Mouse (Mus musculus) B cell, adult 2 months (primary cell): ENCODE measurements around the gene Hbq1b.
"Not testable (repeated sequence)": the region's sequence is repeated elsewhere in the genome, so short reads cannot be mapped to it uniquely, and the experiment has no call there.

ENCODE experiments used
- DNase-seq, 2 experiments: peaks; one replicate each; pipeline ENCODE4 v3.0.0; 2022

The Hbq1b gene

GRCm38 (mm10) chr11:32268952-32269351, 17.8 kb upstream of the Hbq1b start:
- no peak for DNase-seq

- DNase-seq = no peak
These were observed 15.6 kb upstream of the Hbq1b start for GRCm38 (mm10) chr11:32271178-32271577.

GRCm38 (mm10) chr11:32276347-32276746, 10.4 kb upstream of the Hbq1b start, which contains the start of gene Hba-x:
Gene Hba-x, plus strand, starts transcription at chr11:32276400.
- no peak for DNase-seq

GRCm38 (mm10) chr11:32277736-32278457, 8.9 kb upstream of the Hbq1b start:
- no peak for DNase-seq

GRCm38 (mm10) chr11:32278458-32278957, 8.3 kb upstream of the Hbq1b start:
- DNase-seq = no peak

- no peak for DNase-seq
These were observed 6.1 kb upstream of the Hbq1b start for GRCm38 (mm10) chr11:32280646-32281045.

- no peak for DNase-seq
These were observed 5.2 kb upstream of the Hbq1b start for GRCm38 (mm10) chr11:32281416-32282144.

- not testable (repeated sequence) for DNase-seq
These were observed 3.5 kb upstream of the Hbq1b start, which contains the start of gene Hba-a1 for GRCm38 (mm10) chr11:32283091-32283777. Gene Hba-a1, plus strand, starts transcription at chr11:32283511.

- not testable (repeated sequence) for DNase-seq
These were observed 2.2 kb upstream of the Hbq1b start for GRCm38 (mm10) chr11:32284582-32284981.

- no peak for DNase-seq
These were observed 1.6 kb upstream of the Hbq1b start for GRCm38 (mm10) chr11:32285031-32285775.

- not testable (repeated sequence) for DNase-seq
These were observed 878 bp upstream of the Hbq1b start for GRCm38 (mm10) chr11:32285887-32286286.

- DNase-seq = no peak
These were observed 694 bp downstream of the Hbq1b start for GRCm38 (mm10) chr11:32287493-32287825.

- not testable (repeated sequence) for DNase-seq
These were observed 6.1 kb downstream of the Hbq1b start for GRCm38 (mm10) chr11:32292819-32293218.

GRCm38 (mm10) chr11:32293479-32293878, 6.7 kb downstream of the Hbq1b start:
- DNase-seq = not testable (repeated sequence)

- not testable (repeated sequence) for DNase-seq
These were observed 9.4 kb downstream of the Hbq1b start, which contains the start of gene Hba-a2 for GRCm38 (mm10) chr11:32296203-32296602. Gene Hba-a2, plus strand, starts transcription at chr11:32296489.

- DNase-seq = not testable (repeated sequence)
These were observed 10.7 kb downstream of the Hbq1b start for GRCm38 (mm10) chr11:32297417-32297816.

GRCm38 (mm10) chr11:32297866-32298531, 11.2 kb downstream of the Hbq1b start:
- no peak for DNase-seq

- DNase-seq = no peak
These were observed 11.8 kb downstream of the Hbq1b start for GRCm38 (mm10) chr11:32298532-32298918.

GRCm38 (mm10) chr11:32299865-32300264, 13.1 kb downstream of the Hbq1b start, which contains the start of gene Hbq1a:
Gene Hbq1a, plus strand, starts transcription at chr11:32300069.
- peak; percentile 64 to 68 for DNase-seq

GRCm38 (mm10) chr11:32300279-32301267, 13.8 kb downstream of the Hbq1b start:
- DNase-seq = no peak

GRCm38 (mm10) chr11:32301506-32301905, 14.7 kb downstream of the Hbq1b start:
- no peak for DNase-seq
